Mouse (Mus musculus) fibroblast of lung, adult 2 months (primary cell): ENCODE results near the gene H2-M10.6.
A peak's percentile ranks its signal among the peaks of the same experiment; 100 is the strongest.

Experiments
- DNase-seq: peaks from one replicate; pipeline ENCODE4 v3.0.0-alpha.2; 2011; ENCODE audit warnings: low read depth

The H2-M10.6 gene

DNA sequence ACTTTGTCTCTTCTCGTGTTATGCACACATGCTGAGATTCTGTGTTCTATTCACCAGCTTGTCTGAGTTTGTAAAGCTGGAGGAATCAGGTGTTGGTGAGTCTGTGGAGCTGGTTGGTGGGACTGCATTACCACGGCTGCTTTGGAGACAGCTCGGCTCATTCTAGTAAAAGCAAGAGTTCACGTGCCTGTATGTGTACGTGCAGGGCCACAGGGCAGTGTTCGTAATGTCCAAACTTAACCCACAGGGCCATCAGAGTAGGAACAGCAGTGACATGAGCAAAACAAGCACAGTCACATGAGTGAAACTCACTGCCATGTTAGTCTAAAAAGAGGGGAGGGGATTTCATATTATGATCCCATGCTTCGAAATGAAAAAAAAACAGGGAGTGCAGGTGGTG, 31.7 kb downstream of the H2-M10.6 start:
- no peak for DNase-seq

DNA sequence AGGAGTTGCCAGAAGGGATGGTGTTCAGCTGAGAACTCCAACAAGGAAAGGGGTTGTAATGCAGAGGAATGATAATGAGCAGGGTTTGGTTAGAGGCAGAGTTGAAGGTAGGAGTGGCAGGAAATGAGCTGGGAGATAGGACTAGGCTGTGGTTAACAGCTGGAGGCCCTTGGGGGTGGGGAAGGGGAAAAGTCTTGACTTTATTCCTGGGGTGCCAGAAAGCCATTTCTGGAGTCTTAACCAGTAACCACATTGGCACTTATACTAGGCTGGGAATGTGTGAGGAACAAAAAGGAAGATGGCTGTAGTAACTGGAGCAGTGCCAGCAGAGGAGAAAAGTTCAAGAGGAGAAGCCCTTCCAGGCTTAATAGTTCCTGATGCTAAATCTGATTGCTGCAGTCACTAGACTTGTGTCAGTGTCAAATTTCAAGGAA, 32.3 kb downstream of the H2-M10.6 start:
- DNase-seq: peak; percentile 38

DNA sequence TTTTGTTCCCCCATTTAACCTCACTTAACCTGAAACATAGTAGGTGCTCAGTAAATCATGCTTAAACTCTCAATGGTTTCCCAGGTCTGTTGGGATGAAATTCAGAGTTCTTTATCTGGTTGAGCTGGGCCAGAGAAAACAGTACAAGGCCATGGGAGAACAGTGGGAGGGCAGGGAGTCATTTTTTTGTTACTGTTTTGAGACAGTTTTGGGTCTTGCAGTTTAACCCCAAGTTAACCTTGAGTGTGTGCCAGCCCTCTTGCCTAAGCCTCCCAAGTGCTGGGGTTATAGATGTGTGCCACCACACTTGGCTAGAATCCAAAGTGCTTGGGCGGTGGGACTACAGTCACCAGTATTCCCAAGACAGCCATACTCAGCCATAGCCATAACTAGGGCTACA, 32.8 kb downstream of the H2-M10.6 start:
- peak; percentile 8 for DNase-seq

DNA sequence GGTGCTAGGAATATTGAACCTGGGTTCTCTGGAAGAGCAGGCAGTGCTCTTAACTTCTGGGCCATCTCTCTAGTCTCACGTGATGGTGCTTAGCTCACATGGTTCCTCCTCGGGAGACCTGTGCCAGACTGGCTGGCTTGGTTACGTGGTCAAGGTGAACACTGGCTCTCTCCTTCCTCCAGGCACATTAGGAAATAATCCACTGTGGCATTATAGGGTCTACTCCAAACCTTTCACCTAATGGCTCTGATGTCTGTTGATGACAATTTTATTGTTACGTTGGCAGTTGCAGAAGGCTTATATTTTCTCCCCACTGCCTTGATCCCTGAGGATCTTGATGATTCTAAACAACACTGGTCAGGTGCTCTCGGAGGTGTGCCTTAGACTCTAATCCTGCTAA, 36.9 kb downstream of the H2-M10.6 start:
- no peak for DNase-seq

DNA sequence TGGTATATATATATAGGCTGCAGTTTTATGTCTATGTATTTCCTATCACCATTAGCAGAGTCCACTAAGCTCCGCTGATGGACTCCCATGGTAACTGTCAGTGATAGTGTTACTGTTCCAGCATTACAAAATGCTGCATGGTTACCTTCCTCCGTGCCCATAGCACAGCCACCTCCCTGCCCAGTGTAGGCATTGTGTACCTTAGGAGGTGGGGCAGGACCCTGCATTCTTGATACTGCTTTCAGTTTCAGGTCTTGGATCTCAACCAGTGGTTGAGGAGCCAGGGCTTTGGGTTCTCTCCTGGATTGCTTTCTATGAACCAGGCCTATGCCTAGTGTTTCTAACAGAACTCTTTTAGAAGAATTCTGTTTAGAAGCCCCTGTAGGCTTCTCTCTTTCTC, 38.0 kb downstream of the H2-M10.6 start:
- DNase-seq: no peak

DNA sequence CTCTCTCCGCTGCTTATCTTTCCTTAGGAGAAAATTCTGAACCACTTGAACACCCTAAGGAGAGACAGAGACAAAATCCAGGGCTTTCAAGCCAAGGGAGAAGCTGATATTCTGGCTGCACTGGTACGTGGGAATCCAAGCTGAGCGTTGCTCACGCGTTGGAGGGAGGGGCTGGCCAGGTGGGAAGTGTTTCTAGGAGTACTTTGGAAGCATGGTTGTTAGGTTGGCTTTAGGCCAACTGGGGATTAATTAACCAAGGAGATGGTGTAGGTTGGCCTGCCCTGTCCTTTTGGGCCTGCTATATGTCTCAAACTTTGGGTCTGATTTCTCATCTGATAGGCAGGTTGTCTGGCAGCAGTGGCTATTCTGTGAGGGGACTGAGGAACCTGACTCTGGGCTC, 39.2 kb downstream of the H2-M10.6 start:
- DNase-seq: no peak

DNA sequence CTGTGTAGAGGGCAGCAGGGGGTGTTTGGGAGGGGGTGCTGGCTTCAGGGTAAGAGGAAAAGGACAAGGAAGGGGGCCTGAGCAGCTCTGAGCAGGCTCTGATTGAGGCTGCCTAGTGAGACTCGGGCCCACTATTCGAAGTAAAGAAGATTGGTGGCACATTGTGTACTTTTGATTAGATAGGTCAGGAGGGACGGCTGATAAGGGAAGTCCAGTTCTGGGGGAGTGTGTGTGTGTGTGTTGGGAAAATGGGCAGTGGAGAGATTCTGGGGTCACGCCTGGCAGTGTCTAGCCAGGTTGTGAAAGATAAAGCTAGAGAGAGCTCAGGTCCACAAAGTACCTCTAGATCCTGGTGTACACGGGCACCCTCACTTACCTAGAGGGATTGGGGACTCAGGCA, 39.7 kb downstream of the H2-M10.6 start:
- DNase-seq: no peak

DNA sequence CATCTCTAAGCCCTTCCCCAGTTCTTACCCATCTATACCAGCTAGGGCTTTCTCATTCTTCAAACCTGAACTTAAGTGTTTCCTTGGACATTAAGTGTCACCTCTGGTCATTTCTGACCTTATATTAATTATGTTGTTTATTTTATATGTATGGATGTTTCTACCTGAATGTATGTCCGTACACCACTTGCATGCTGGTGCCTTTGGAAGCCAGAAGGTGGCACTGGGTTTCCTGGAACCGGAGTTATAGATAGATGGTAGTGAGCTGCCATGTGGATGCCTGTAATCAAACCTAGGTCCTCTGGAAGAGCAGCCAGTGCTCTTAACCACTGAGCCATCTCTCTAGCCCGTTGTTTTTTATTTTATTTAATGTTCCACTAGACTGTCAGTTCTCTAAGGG, 43.5 kb downstream of the H2-M10.6 start:
- DNase-seq: no peak

DNA sequence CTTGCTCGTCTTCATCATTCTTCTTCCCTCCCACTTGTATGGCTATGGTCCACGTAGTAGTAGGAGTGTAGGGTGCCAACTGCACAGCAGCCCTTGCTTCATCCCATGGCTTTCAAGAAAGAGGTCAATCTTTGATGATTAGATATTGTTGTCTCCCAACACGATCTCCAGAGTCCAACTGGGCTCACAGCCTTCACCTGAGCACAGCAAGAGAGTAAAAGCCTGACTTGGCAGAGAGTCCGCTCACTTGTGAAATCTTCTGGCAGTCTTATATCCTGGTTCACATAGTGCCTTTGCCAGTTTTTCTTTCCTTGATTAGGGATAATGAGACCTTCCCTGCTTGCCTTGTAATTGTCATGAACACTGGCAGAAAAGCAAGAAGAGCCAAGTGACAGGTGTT, 44.3 kb downstream of the H2-M10.6 start:
- no peak for DNase-seq

DNA sequence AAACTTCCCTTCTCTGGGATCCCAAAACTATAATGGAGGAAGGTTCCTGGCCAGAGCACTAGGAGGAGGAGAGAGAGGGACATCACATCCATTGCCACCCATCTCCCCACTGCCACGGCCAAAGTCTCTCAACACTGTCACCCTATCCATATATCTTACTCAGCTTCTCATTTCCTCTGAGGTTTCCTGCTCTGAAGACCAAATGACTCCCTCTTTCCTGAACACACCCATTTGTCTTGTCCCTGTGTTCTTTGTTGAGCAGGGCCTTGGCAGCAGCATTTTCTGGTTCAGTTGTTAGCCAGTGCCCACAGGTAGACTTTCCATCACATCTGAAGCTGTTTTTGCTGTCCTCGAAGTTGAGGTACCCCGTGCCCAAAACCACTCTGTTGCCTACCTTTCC, 46.2 kb downstream of the H2-M10.6 start:
- DNase-seq: no peak

DNA sequence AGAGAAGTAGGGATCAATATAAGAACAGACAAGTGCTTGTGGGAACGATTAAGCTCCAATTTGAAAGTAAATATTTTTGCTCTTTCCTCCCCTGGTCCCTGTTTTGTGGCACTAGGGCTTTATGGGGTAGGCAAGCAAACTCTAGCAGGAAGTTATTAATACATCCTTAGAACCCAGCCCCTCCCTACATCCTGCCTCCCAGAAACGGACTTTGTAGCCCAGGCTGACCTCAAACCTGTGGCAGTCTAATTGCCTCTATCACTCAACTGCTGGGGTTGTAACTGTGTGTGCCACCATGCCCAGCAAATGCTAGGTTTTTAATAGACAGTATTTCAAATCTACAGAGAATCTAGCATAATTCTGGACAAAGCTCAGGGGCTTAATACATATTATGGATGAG, 49.7 kb downstream of the H2-M10.6 start:
- DNase-seq: no peak
